Mouse (Mus musculus) thymus, adult 2 months (tissue): ENCODE measurements at regions not wholly inside any gene's neighbourhood (a gene's known extent, or its start where the extent isn't known, plus 50 kb on each side); places are given as distances from the start of the nearest gene placed in this dataset.

Experiments used
- CTCF ChIP-seq: fragments of 200-500 bp; IDR thresholded peaks from 2 replicates; pipeline ENCODE4 v1.5.1; 2012; ENCODE audit warnings: mild to moderate bottlenecking, control low read depth, low read length, moderate library complexity, borderline replicate concordance; ENCODE audit not compliant: control insufficient read depth, poor library complexity, insufficient read depth; ENCODE audit errors: extremely low read depth
- POLR2A ChIP-seq: fragments of 200-500 bp; IDR thresholded peaks from 2 replicates; pipeline ENCODE4 v1.6.1; 2012; ENCODE audit warnings: mild to moderate bottlenecking, low read length, control low read depth, moderate library complexity; ENCODE audit not compliant: control insufficient read depth, poor library complexity, insufficient read depth; ENCODE audit errors: extremely low read depth

GRCm38 (mm10) chr4:31877389-31877788 lies 86.5 kb upstream of the Map3k7 start:
- TF ChIP-seq POLR2A (no peak), CTCF (no peak)
